Mouse (Mus musculus) C2C12 (cell line): ENCODE data around the gene Gfy. TPM values are rescaled to one million over a fixed set of nuclear protein-coding genes. Genes with fewer than 3 reads are reported as not detected.

Experiments
- H3K27me3 ChIP-seq: one replicate; pipeline ENCODE4 v1.6.1; 2011; ENCODE audit not compliant: control insufficient read depth, insufficient read depth, insufficient read length
- H3K36me3 ChIP-seq: one replicate; pipeline ENCODE4 v1.6.1; 2011; ENCODE audit not compliant: control insufficient read depth, insufficient read depth
- H3K4me3 ChIP-seq: one replicate; pipeline ENCODE4 v1.5.1; 2011; ENCODE audit warnings: mild to moderate bottlenecking, control low read depth; ENCODE audit not compliant: poor library complexity, insufficient read depth, severe bottlenecking
- H3K79me2 ChIP-seq: one replicate; pipeline ENCODE4 v1.6.1; 2011; ENCODE audit not compliant: control insufficient read depth, insufficient read depth
- H3K79me3 ChIP-seq: one replicate; pipeline ENCODE4 v1.6.1; 2011; ENCODE audit warnings: low read depth, control low read depth
- H3ac ChIP-seq: one replicate; pipeline ENCODE3; 2011; ENCODE audit warnings: low read depth; ENCODE audit not compliant: control insufficient read depth, insufficient read length
- CEBPB ChIP-seq: IDR thresholded peaks from one replicate; pipeline ENCODE4 v1.6.1; 2011; ENCODE audit warnings: low read depth, mild to moderate bottlenecking, control low read depth, moderate library complexity
- CTCF ChIP-seq: IDR thresholded peaks from one replicate; pipeline ENCODE4 v1.5.1; 2011; ENCODE audit not compliant: control insufficient read depth, insufficient read depth, insufficient read length
- FOSL1 ChIP-seq: IDR thresholded peaks from one replicate; pipeline ENCODE4 v1.8.0; 2011; ENCODE audit warnings: mild to moderate bottlenecking, low read length; ENCODE audit not compliant: poor library complexity, insufficient read depth, severe bottlenecking
- MAX ChIP-seq: IDR thresholded peaks from one replicate; pipeline ENCODE4 v1.6.1; 2011; ENCODE audit warnings: mild to moderate bottlenecking, control low read depth
- MYOD1 ChIP-seq: IDR thresholded peaks from one replicate; pipeline ENCODE4 v1.6.1; 2011; ENCODE audit warnings: low read depth; ENCODE audit not compliant: control insufficient read depth, insufficient read length
- MYOG ChIP-seq: IDR thresholded peaks from one replicate; pipeline ENCODE4 v1.6.1; 2011; ENCODE audit not compliant: control insufficient read depth, insufficient read length; ENCODE audit errors: extremely low read depth
- USF1 ChIP-seq: IDR thresholded peaks from one replicate; pipeline ENCODE4 v1.6.1; 2011; ENCODE audit warnings: low read depth, mild to moderate bottlenecking, control low read depth, moderate library complexity
- polyA plus RNA-seq: library from polyadenylated mRNA; unstranded; fragments of >200 nt; fragmentation: generic; extraction: Trizol; gene quantifications from one replicate; pipeline ENCODE4 v1.2.1, GENCODE M21; 2012; ENCODE audit warnings: missing spikeins

The Gfy gene
- polyA plus RNA-seq, 1 experiment, result not detected

- no peak overlapping the region for H3K4me3 ChIP-seq
- H3K36me3 ChIP-seq, result no peaks in the 10 kb centered on the region
- no peaks in the 10 kb centered on the region for H3K79me2 ChIP-seq
- no peak overlapping the region for H3ac ChIP-seq
- TF ChIP-seq MYOD1, result no peak
- no peaks in the 10 kb centered on the region for H3K79me3 ChIP-seq
- peaks cover 9% of the 10 kb centered on the region for H3K27me3 ChIP-seq
Measured at GRCm38 (mm10) chr7:45208260-45208659, 28.9 kb upstream of the Gfy start.

- H3K36me3 ChIP-seq, result no peaks in the 10 kb centered on the region
- TF ChIP-seq FOSL1, result no peak
- TF ChIP-seq MYOG, result no peak
- no peak for TF ChIP-seq CEBPB
- TF ChIP-seq CTCF, result no peak
- no peak for TF ChIP-seq MYOD1
- no peak for TF ChIP-seq MAX
- no peak within 1 kb of the TSS for H3ac ChIP-seq
Measured at GRCm38 (mm10) chr7:45204380-45205143, 25.2 kb upstream of the Gfy start, which contains the start of gene Ccdc155. TSS of gene Ccdc155 (minus strand) at chr7:45204892.

GRCm38 (mm10) chr7:45202654-45203053 is 23.3 kb upstream of the Gfy start:
- TF ChIP-seq MYOD1, result no peak
- TF ChIP-seq MYOG, result no peak
- no peak for TF ChIP-seq CTCF
- no peak for TF ChIP-seq CEBPB
- no peak for TF ChIP-seq FOSL1
- no peak for TF ChIP-seq USF1
- no peak for TF ChIP-seq MAX
- Histone ChIP-seq H3ac (no peak overlapping the region), H3K79me2 (no peaks in the 10 kb centered on the region), H3K4me3 (no peak overlapping the region), H3K36me3 (no peaks in the 10 kb centered on the region), H3K27me3 (peaks cover 9% of the 10 kb centered on the region), H3K79me3 (no peaks in the 10 kb centered on the region)

More at GRCm38 (mm10) chr7:45204380-45205143, 25.2 kb upstream of the Gfy start, which contains the start of gene Ccdc155:
- no peaks in the 10 kb centered on the region for H3K79me2 ChIP-seq
- H3K27me3 ChIP-seq, result peaks cover 9% of the 10 kb centered on the region
- no peak within 1 kb of the TSS for H3K4me3 ChIP-seq
- H3K79me3 ChIP-seq, result no peaks in the 10 kb centered on the region

GRCm38 (mm10) chr7:45198961-45199360 is 19.6 kb upstream of the Gfy start:
- Histone ChIP-seq H3ac (no peak overlapping the region), H3K27me3 (peaks cover 9% of the 10 kb centered on the region), H3K79me2 (no peaks in the 10 kb centered on the region), H3K4me3 (no peak overlapping the region), H3K36me3 (no peaks in the 10 kb centered on the region), H3K79me3 (no peaks in the 10 kb centered on the region)
- TF ChIP-seq MYOD1, result no peak
- no peak for TF ChIP-seq CTCF
- TF ChIP-seq MAX, result no peak
- TF ChIP-seq CEBPB, result no peak
- no peak for TF ChIP-seq FOSL1
- no peak for TF ChIP-seq MYOG
- TF ChIP-seq USF1, result no peak

GRCm38 (mm10) chr7:45198435-45198834 is 19.1 kb upstream of the Gfy start:
- Histone ChIP-seq H3K79me2 (no peaks in the 10 kb centered on the region), H3K4me3 (no peak overlapping the region), H3ac (no peak overlapping the region), H3K27me3 (peaks cover 9% of the 10 kb centered on the region), H3K36me3 (no peaks in the 10 kb centered on the region), H3K79me3 (no peaks in the 10 kb centered on the region)
- TF ChIP-seq MAX, result no peak
- no peak for TF ChIP-seq CEBPB
- TF ChIP-seq CTCF, result peak; percentile 88
- no peak for TF ChIP-seq USF1

- H3K27me3 ChIP-seq, result peaks cover 9% of the 10 kb centered on the region
- H3K36me3 ChIP-seq, result no peaks in the 10 kb centered on the region
- H3K79me3 ChIP-seq, result no peaks in the 10 kb centered on the region
- no peak overlapping the region for H3K4me3 ChIP-seq
- H3ac ChIP-seq, result no peak overlapping the region
- no peak for TF ChIP-seq CEBPB
- TF ChIP-seq MAX, result no peak
- no peak for TF ChIP-seq CTCF
- TF ChIP-seq USF1, result no peak
- no peak for TF ChIP-seq MYOD1
- TF ChIP-seq MYOG, result no peak
- no peak for TF ChIP-seq FOSL1
- no peaks in the 10 kb centered on the region for H3K79me2 ChIP-seq
Measured at GRCm38 (mm10) chr7:45196994-45197393, 17.6 kb upstream of the Gfy start.
